Mouse (Mus musculus) layer of hippocampus, postnatal 36 days (tissue): Measurements from ENCODE around the gene Tnnc2. TPM values are rescaled to one million over a fixed set of nuclear protein-coding genes. Genes with fewer than 3 reads are reported as not detected.

Experiments used
- DNase-seq, 2 experiments: peaks; one replicate each; pipeline ENCODE4 v3.0.0; 2022
- total RNA-seq, 2 experiments: library from RNA; stranded (reverse); gene quantifications; 2 replicates each; pipeline ENCODE4 v1.2.3; 2021

Gene Tnnc2
- total RNA-seq, 2 experiments from 2014 or later, result not detected

GRCm38 (mm10) chr2:164773229-164773988 lies 6.4 kb downstream of the Tnnc2 start:
- no peak for DNase-seq

GRCm38 (mm10) chr2:164771123-164771522 lies 8.6 kb downstream of the Tnnc2 start:
- DNase-seq, result no peak

- no peak for DNase-seq
Measured at GRCm38 (mm10) chr2:164770279-164770678, 9.5 kb downstream of the Tnnc2 start.

- peak; percentile 96 to 98 for DNase-seq
Measured at GRCm38 (mm10) chr2:164769258-164770037, 10.3 kb downstream of the Tnnc2 start, which contains the start of gene Ube2c. TSS of gene Ube2c (plus strand) at chr2:164769898.

GRCm38 (mm10) chr2:164767812-164768540 lies 11.8 kb downstream of the Tnnc2 start:
- no peak for DNase-seq

GRCm38 (mm10) chr2:164765841-164766240 lies 13.9 kb downstream of the Tnnc2 start:
- DNase-seq, result no peak

- no peak for DNase-seq
Measured at GRCm38 (mm10) chr2:164762593-164762992, 17.2 kb downstream of the Tnnc2 start.

GRCm38 (mm10) chr2:164761971-164762370 lies 17.8 kb downstream of the Tnnc2 start:
- DNase-seq, result no peak

GRCm38 (mm10) chr2:164761502-164761901 lies 18.3 kb downstream of the Tnnc2 start:
- DNase-seq, result no peak

- DNase-seq, result no peak
Measured at GRCm38 (mm10) chr2:164760059-164760833, 19.5 kb downstream of the Tnnc2 start.

GRCm38 (mm10) chr2:164758692-164759091 lies 21.1 kb downstream of the Tnnc2 start:
- DNase-seq, result no peak

GRCm38 (mm10) chr2:164757841-164758240 lies 21.9 kb downstream of the Tnnc2 start:
- no peak for DNase-seq

- DNase-seq, result no peak
Measured at GRCm38 (mm10) chr2:164754800-164755199, 25.0 kb downstream of the Tnnc2 start.

- DNase-seq, result no peak
Measured at GRCm38 (mm10) chr2:164754105-164754504, 25.7 kb downstream of the Tnnc2 start.

GRCm38 (mm10) chr2:164752454-164752853 lies 27.3 kb downstream of the Tnnc2 start:
- no peak for DNase-seq

- no peak for DNase-seq
Measured at GRCm38 (mm10) chr2:164748991-164749390, 30.8 kb downstream of the Tnnc2 start.

GRCm38 (mm10) chr2:164748191-164748590 lies 31.6 kb downstream of the Tnnc2 start:
- DNase-seq, result no peak

GRCm38 (mm10) chr2:164746693-164747092 lies 33.1 kb downstream of the Tnnc2 start:
- no peak for DNase-seq

- DNase-seq, result peak; percentile 94
Measured at GRCm38 (mm10) chr2:164745843-164746479, 33.8 kb downstream of the Tnnc2 start, which contains the start of the genes Wfdc3 and Dnttip1. TSS of gene Wfdc3 (minus strand) at chr2:164745931. TSS of gene Dnttip1 (plus strand) at chr2:164745983.

- no peak for DNase-seq
Measured at GRCm38 (mm10) chr2:164744987-164745386, 34.8 kb downstream of the Tnnc2 start.

- no peak for DNase-seq
Measured at GRCm38 (mm10) chr2:164739876-164740275, 39.9 kb downstream of the Tnnc2 start.
